Mouse (Mus musculus): ENCODE data around the gene Itih5. TPM values are rescaled to one million over a fixed set of nuclear protein-coding genes. Genes with fewer than 3 reads are reported as not detected.
A peak's percentile ranks its signal among the peaks of the same experiment; 100 is the strongest.

Itih5 gene
- polyA plus RNA-seq, 1 experiment from 2014 or later: 6.9 TPM

DNA sequence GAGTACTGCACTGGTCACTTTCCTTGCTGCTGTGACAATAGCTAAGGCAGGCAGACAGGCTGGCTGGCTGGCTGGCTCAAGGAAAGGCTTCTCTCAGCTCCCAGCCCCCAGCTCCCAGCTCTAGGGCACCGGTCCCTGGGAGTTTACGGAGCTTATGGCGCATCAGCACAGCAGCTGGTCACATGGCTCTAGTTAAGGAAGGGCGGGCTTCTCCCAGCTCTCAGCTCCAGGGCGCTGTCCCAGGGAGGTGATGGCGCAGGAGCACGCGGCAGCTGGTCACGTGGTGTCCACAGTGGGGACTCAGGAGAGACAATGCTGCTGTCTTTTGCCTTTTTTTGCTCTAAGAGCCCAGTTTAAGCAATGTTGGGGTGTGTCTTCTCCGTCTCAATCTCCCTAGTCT is 147.4 kb downstream of the Itih5 start:
- WGBS: 41% methylated on average over 10 of the region's 10 CpGs
- Histone ChIP-seq H3K36me3 (no peaks in the 10 kb centered on the region), H3K4me3 (replicated peaks) (no peak overlapping the region), H3K4me2 (peak overlapping the region; percentile 43), H3K9me3 (replicated peaks) (no peaks in the 10 kb centered on the region), H3K27ac (no peak overlapping the region), H3K9ac (no peak overlapping the region), H3K27me3 (peaks cover 41% of the 10 kb centered on the region), H3K4me1 (peaks cover 8% of the 10 kb centered on the region; the same call in 1 of the 2 replicates)
- peak; percentile 86 for ATAC-seq (replicated peaks; ENCODE audit: low FRiP score)

DNA sequence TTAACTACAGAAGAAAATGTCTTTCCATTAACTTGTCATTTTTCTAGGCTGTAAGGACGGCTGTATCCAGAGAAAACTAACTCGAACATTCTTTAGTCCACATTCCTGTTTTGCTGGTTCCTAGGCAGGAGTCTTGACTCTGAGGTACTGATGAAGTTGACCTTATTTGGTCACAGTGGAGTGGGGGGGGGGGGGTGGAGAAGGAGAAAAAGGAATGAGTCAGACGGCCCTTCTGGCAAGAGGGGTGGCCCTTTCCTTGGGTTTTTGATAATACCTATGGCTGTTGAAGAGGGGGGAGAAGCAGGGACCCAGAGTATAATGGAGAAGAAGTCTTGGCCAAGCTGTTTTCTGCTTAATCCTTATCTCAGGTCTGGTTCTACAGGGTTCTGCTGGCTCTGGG is 148.0 kb downstream of the Itih5 start:
- Histone ChIP-seq H3K9me3 (replicated peaks) (no peaks in the 10 kb centered on the region), H3K27ac (no peak overlapping the region), H3K4me2 (no peak overlapping the region), H3K27me3 (peaks cover 36% of the 10 kb centered on the region), H3K36me3 (no peaks in the 10 kb centered on the region), H3K4me1 (0 out of 2 replicates have a peak, but pooled peaks cover 4% of the 10 kb centered on the region), H3K9ac (no peak overlapping the region), H3K4me3 (replicated peaks) (no peak overlapping the region)
- WGBS: 57% methylated on average over 3 of the region's 3 CpGs
- no peak for ATAC-seq (replicated peaks; ENCODE audit: low FRiP score)

DNA sequence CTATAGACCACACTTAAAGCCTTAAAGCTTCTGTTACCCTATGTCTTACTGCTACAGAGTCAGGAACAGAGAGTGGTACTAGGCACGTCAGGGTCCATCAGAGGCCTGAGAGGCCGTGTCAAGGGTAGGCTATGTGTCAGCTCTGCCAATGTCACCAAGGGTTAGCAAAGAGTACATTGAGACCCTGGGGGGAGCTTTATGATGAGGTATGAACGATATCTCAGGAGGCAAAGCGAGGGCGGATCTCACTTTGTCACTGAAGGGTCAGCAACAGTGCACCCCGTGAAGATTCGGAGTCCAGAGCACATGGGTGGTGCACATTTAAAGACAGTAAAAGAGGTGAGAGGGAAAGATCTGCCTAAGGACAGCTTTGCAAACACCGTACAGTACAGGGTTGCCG is 148.6 kb downstream of the Itih5 start:
- H3K4me1 ChIP-seq: 0 out of 2 replicates have a peak, but pooled peaks cover 4% of the 10 kb centered on the region
- H3K4me2 ChIP-seq: no peak overlapping the region
- 91% methylated on average over 9 of the region's 9 CpGs for WGBS
- H3K4me3 ChIP-seq (replicated peaks): no peak overlapping the region
- peaks cover 32% of the 10 kb centered on the region for H3K27me3 ChIP-seq
- no peaks in the 10 kb centered on the region for H3K36me3 ChIP-seq
- no peak overlapping the region for H3K27ac ChIP-seq
- no peak overlapping the region for H3K9ac ChIP-seq
- no peaks in the 10 kb centered on the region for H3K9me3 ChIP-seq (replicated peaks)
- ATAC-seq (replicated peaks; ENCODE audit: low FRiP score): no peak

DNA sequence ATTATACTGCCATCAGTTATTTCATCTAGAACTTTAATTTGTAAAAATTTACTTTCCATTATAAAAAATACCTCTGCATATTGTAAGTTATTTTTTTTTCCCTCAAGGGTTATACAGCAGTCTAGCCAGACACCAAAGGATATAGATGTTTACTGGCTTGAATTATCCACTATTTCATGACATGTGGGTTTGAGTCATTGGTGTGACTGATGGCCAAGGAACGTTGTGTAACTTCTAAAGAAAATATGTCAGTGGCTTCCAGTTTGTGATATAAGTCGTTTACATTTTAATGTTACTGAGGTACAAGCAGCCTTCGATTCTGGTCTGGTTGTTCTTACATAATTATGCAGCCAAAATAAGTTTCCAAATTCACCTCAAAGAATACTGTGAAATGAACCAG is 151.5 kb downstream of the Itih5 start:
- Histone ChIP-seq H3K9me3 (replicated peaks) (no peaks in the 10 kb centered on the region), H3K4me3 (replicated peaks) (no peak overlapping the region), H3K4me2 (no peak overlapping the region), H3K36me3 (no peaks in the 10 kb centered on the region), H3K27ac (no peak overlapping the region), H3K27me3 (peaks cover 6% of the 10 kb centered on the region; the same call in 1 of the 2 replicates), H3K9ac (no peak overlapping the region), H3K4me1 (0 out of 2 replicates have a peak, but pooled peaks cover 4% of the 10 kb centered on the region)
- 69% methylated on average over 3 of the region's 3 CpGs for WGBS
- ATAC-seq (replicated peaks; ENCODE audit: low FRiP score): no peak

Other genes with a start within 250 kb of the Itih5 start
- 16.4 TPM in 2 replicates for gene Taf3, start 105.0 kb upstream of the Itih5 start, polyA plus RNA-seq (2015; fragmentation: Nextera tagmentation; extraction: Ambion mirVana)
- 661 and 685 TPM in 2 replicates for gene Atp5c1, start 73.1 kb upstream of the Itih5 start, polyA plus RNA-seq (2015; fragmentation: Nextera tagmentation; extraction: Ambion mirVana)
- gene Kin, start 73.0 kb upstream of the Itih5 start, polyA plus RNA-seq (2015; fragmentation: Nextera tagmentation; extraction: Ambion mirVana): 29.6 and 33.3 TPM in 2 replicates
- 2.3 and 4.4 TPM in 2 replicates for gene Itih2, start 22.2 kb upstream of the Itih5 start, polyA plus RNA-seq (2015; fragmentation: Nextera tagmentation; extraction: Ambion mirVana)
- gene Sfmbt2, start 216.9 kb downstream of the Itih5 start, polyA plus RNA-seq (2015; fragmentation: Nextera tagmentation; extraction: Ambion mirVana): 1.7 and 2.0 TPM in 2 replicates

All from kidney, embryonic 15.5 days (tissue).